Mouse (Mus musculus): ENCODE results near the gene Hist1h4d. TPM values are rescaled to one million over a fixed set of nuclear protein-coding genes. Genes with fewer than 3 reads are reported as not detected.

Hist1h4d gene
- polyA plus RNA-seq, 1 experiment from 2014 or later = 51.7 TPM

Small RNA genes lying within 50 kb of the gene (microRNA-seq; reads per million reads assigned to microRNA genes)
- gene Gm44297 (ENCODE audit: borderline number of aligned reads) (0.27 reads per million), gene Gm44359 (ENCODE audit: borderline number of aligned reads) (not detected), gene Gm44394 (ENCODE audit: borderline number of aligned reads) (not detected)

Other genes starting within 250 kb of the Hist1h4d start
- gene Zfp322a, start 212.4 kb upstream of the Hist1h4d start, polyA plus RNA-seq (2014; fragmentation: Nextera tagmentation; extraction: Ambion mirVana) = 43.4 and 43.7 TPM in 2 replicates
- 8.9 and 9.8 TPM in 2 replicates for gene Abt1, start 157.7 kb upstream of the Hist1h4d start, polyA plus RNA-seq (2014; fragmentation: Nextera tagmentation; extraction: Ambion mirVana)
- gene Btn1a1, start 115.7 kb upstream of the Hist1h4d start, polyA plus RNA-seq (2014; fragmentation: Nextera tagmentation; extraction: Ambion mirVana) = 0.97 and 1.7 TPM in 2 replicates
- 0.59 and 0.80 TPM in 2 replicates for gene Btn2a2, start 92.7 kb upstream of the Hist1h4d start, polyA plus RNA-seq (2014; fragmentation: Nextera tagmentation; extraction: Ambion mirVana)
- gene Hist1h4h, start 50.5 kb upstream of the Hist1h4d start, polyA plus RNA-seq (2014; fragmentation: Nextera tagmentation; extraction: Ambion mirVana) = 2.1 and 3.4 TPM in 2 replicates
- gene Hist1h2af, start 47.7 kb upstream of the Hist1h4d start, polyA plus RNA-seq (2014; fragmentation: Nextera tagmentation; extraction: Ambion mirVana) = 1.4 and 2.3 TPM in 2 replicates
- 2.8 and 3.1 TPM in 2 replicates for gene Hist1h3g, start 46.2 kb upstream of the Hist1h4d start, polyA plus RNA-seq (2014; fragmentation: Nextera tagmentation; extraction: Ambion mirVana)
- gene Hist1h2bh, start 38.2 kb upstream of the Hist1h4d start, polyA plus RNA-seq (2014; fragmentation: Nextera tagmentation; extraction: Ambion mirVana) = 0.43 and 0.66 TPM in 2 replicates
- gene Hist1h3f, start 37.5 kb upstream of the Hist1h4d start, polyA plus RNA-seq (2014; fragmentation: Nextera tagmentation; extraction: Ambion mirVana) = 0.19 TPM in 1 of 2 replicates, not detected in the other
- not detected in 2 replicates for gene Hist1h4f, start 29.9 kb upstream of the Hist1h4d start, polyA plus RNA-seq (2014; fragmentation: Nextera tagmentation; extraction: Ambion mirVana)
- 0.15 and 0.27 TPM in 2 replicates for gene Hist1h1d, start 28.3 kb upstream of the Hist1h4d start, polyA plus RNA-seq (2014; fragmentation: Nextera tagmentation; extraction: Ambion mirVana)
- 2.6 and 3.0 TPM in 2 replicates for gene Hist1h3e, start 19.2 kb upstream of the Hist1h4d start, polyA plus RNA-seq (2014; fragmentation: Nextera tagmentation; extraction: Ambion mirVana)
- 27.6 and 34.5 TPM in 2 replicates for gene Hist1h2ae, start 10.4 kb upstream of the Hist1h4d start, polyA plus RNA-seq (2014; fragmentation: Nextera tagmentation; extraction: Ambion mirVana)
- 2.3 and 6.5 TPM in 2 replicates for gene Hist1h2bg, start 10.2 kb upstream of the Hist1h4d start, polyA plus RNA-seq (2014; fragmentation: Nextera tagmentation; extraction: Ambion mirVana)
- gene Hist1h2bf, start 7.4 kb upstream of the Hist1h4d start, polyA plus RNA-seq (2014; fragmentation: Nextera tagmentation; extraction: Ambion mirVana) = 1.3 and 2.6 TPM in 2 replicates
- 0.44 and 1.3 TPM in 2 replicates for gene Hist1h2ad, start 7.2 kb upstream of the Hist1h4d start, polyA plus RNA-seq (2014; fragmentation: Nextera tagmentation; extraction: Ambion mirVana)
- 2.9 and 4.6 TPM in 2 replicates for gene Hist1h3d, start 5.8 kb upstream of the Hist1h4d start, polyA plus RNA-seq (2014; fragmentation: Nextera tagmentation; extraction: Ambion mirVana)
- 1.5 and 2.4 TPM in 2 replicates for gene Hist1h2be, start 39.5 kb downstream of the Hist1h4d start, polyA plus RNA-seq (2014; fragmentation: Nextera tagmentation; extraction: Ambion mirVana)
- gene Hist1h1e, start 41.0 kb downstream of the Hist1h4d start, polyA plus RNA-seq (2014; fragmentation: Nextera tagmentation; extraction: Ambion mirVana) = 8.4 and 11.1 TPM in 2 replicates
- 0.52 and 0.62 TPM in 2 replicates for gene Hist1h2ac, start 102.3 kb downstream of the Hist1h4d start, polyA plus RNA-seq (2014; fragmentation: Nextera tagmentation; extraction: Ambion mirVana)
- gene Hist1h2bc, start 102.6 kb downstream of the Hist1h4d start, polyA plus RNA-seq (2014; fragmentation: Nextera tagmentation; extraction: Ambion mirVana) = 31.3 and 31.9 TPM in 2 replicates
- gene Hist1h1t, start 114.2 kb downstream of the Hist1h4d start, polyA plus RNA-seq (2014; fragmentation: Nextera tagmentation; extraction: Ambion mirVana) = not detected in 2 replicates
- 0.69 and 2.7 TPM in 2 replicates for gene Hist1h4c, start 116.9 kb downstream of the Hist1h4d start, polyA plus RNA-seq (2014; fragmentation: Nextera tagmentation; extraction: Ambion mirVana)
- 8.2 and 9.9 TPM in 2 replicates for gene Hfe, start 129.3 kb downstream of the Hist1h4d start, polyA plus RNA-seq (2014; fragmentation: Nextera tagmentation; extraction: Ambion mirVana)
- 24.6 TPM in 2 replicates for gene Hist1h1c, start 157.2 kb downstream of the Hist1h4d start, polyA plus RNA-seq (2014; fragmentation: Nextera tagmentation; extraction: Ambion mirVana)
- 4.1 and 4.5 TPM in 2 replicates for gene Hist1h3c, start 164.0 kb downstream of the Hist1h4d start, polyA plus RNA-seq (2014; fragmentation: Nextera tagmentation; extraction: Ambion mirVana)
- 1.2 and 2.7 TPM in 2 replicates for gene Hist1h2bb, start 165.1 kb downstream of the Hist1h4d start, polyA plus RNA-seq (2014; fragmentation: Nextera tagmentation; extraction: Ambion mirVana)
- gene Hist1h2ab, start 169.5 kb downstream of the Hist1h4d start, polyA plus RNA-seq (2014; fragmentation: Nextera tagmentation; extraction: Ambion mirVana) = 16.7 and 18.1 TPM in 2 replicates
- 2.7 and 3.7 TPM in 2 replicates for gene Hist1h3b, start 170.7 kb downstream of the Hist1h4d start, polyA plus RNA-seq (2014; fragmentation: Nextera tagmentation; extraction: Ambion mirVana)
- gene Hist1h4b, start 175.4 kb downstream of the Hist1h4d start, polyA plus RNA-seq (2014; fragmentation: Nextera tagmentation; extraction: Ambion mirVana) = 2.2 and 2.7 TPM in 2 replicates
- gene Hist1h4a, start 179.6 kb downstream of the Hist1h4d start, polyA plus RNA-seq (2014; fragmentation: Nextera tagmentation; extraction: Ambion mirVana) = 1.0 TPM in 1 of 2 replicates, not detected in the other
- gene Hist1h3a, start 180.8 kb downstream of the Hist1h4d start, polyA plus RNA-seq (2014; fragmentation: Nextera tagmentation; extraction: Ambion mirVana) = 2.5 and 4.0 TPM in 2 replicates
- 0.31 and 0.67 TPM in 2 replicates for gene Hist1h1a, start 182.1 kb downstream of the Hist1h4d start, polyA plus RNA-seq (2014; fragmentation: Nextera tagmentation; extraction: Ambion mirVana)
- gene Trim38, start 188.3 kb downstream of the Hist1h4d start, polyA plus RNA-seq (2014; fragmentation: Nextera tagmentation; extraction: Ambion mirVana) = 0.24 TPM in 1 of 2 replicates, not detected in the other
- not detected in 2 replicates for gene Slc17a2, start 225.4 kb downstream of the Hist1h4d start, polyA plus RNA-seq (2014; fragmentation: Nextera tagmentation; extraction: Ambion mirVana)

Measured in heart, embryonic 11.5 days (tissue).